Mouse (Mus musculus) cerebellum, postnatal 36 days (tissue): ENCODE data around the gene Fkbp15.

ENCODE experiments used
- DNase-seq, 2 experiments: peaks; one replicate each; pipeline ENCODE4 v3.0.0; 2021 to 2022; ENCODE audit warnings: mixed read lengths in 2 of 2

The Fkbp15 gene

GRCm38 (mm10) chr4:62372410-62372809 lies 12.1 kb upstream of the Fkbp15 start:
- no peak for DNase-seq

DNA sequence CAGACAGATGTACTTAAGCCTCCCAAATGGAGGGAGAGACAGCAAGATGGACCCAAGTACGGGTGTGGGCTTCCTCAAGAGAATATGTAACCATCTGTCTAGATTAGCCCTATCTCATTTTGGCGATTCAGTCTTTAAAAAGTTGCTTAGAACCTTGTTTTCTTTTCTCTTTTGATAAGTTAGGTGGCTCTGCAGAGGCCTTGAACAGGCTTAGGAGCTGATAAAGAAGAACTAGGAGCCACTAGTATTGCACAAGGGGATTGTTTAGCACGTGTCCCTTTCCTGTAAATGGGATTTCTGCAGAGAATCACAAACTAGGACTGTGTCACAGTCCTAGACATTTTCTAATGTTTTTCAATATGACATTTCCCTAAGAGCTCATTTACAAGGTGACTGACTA lies 8.7 kb upstream of the Fkbp15 start:
- no peak for DNase-seq

- no peak for DNase-seq
Observed at GRCm38 (mm10) chr4:62367586-62367985, 7.2 kb upstream of the Fkbp15 start.

DNA sequence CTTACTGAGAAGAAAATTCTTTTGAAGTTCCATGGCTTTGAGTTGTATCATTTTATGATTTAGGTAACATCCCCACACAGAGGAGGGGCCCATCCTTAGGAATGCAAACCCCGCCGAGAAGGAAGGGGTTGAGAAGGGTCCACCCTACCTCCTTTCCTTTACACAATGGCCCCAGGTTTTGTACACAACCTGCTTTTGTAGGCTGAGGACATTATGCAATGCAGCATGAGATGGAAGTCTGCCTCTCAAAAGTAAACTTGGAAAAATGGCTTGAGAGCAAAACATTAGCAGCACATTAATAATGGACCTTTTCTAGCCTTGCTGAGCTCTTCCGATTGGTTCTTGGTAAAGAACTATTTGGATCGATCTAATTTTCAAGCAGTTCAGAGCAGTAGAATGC lies 5.9 kb upstream of the Fkbp15 start:
- DNase-seq, result no peak

GRCm38 (mm10) chr4:62364299-62364698 lies 4.0 kb upstream of the Fkbp15 start:
- no peak for DNase-seq

DNA sequence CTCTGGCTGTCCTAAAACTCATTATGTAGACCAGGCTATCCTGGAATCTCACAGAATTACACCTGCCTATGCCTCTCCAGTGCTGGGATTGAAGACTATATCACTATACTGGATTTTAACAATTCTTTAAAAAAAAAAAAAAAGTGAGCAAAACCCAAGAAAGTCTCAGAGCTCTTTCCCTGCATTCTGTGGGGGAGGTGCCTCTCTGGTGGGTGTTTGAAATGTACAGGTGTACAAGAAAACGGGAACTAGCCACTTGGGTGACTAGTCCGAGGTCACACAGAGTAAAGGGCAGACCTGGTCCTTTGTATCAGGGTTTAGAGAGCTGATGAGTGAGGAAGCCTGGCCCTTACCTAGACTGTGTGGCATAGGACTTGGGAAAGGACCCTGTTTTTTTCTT lies 2.1 kb upstream of the Fkbp15 start:
- DNase-seq, result no peak

- no peak for DNase-seq
Observed at GRCm38 (mm10) chr4:62361997-62362396, 1.6 kb upstream of the Fkbp15 start.

GRCm38 (mm10) chr4:62361571-62361970 lies 1.2 kb upstream of the Fkbp15 start:
- no peak for DNase-seq

DNA sequence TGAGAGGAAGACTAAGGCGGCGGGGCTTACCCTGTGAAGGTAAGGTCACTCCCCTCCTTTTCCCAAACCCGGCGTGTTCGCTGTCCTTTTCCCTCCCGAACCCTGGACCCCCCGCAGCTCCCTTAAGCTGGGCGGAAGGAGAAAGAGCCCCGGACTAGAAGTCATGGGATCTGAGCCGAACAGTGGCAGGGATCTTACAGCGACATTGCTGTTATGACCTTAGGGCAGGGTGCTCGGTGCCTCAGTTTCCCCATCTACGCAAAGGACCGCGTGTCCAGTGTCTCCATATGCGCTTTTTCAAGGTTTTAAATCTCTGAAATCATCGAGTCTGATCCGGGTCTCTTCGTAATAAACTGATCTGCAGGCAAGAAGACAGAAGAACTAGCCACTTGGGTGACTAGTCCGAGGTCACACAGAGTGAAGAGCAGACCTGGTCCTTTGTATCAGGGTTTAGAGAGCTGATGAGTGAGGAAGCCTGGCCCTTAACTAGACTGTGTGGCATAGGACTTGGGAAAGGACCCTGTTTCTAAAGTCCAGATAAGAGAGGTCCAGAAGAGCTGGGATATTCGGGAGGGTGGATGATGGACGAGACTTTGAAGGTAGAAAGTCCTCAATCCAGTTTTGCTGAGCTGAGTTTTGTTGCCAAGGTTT lies 582 bp upstream of the Fkbp15 start:
- no peak for DNase-seq

DNA sequence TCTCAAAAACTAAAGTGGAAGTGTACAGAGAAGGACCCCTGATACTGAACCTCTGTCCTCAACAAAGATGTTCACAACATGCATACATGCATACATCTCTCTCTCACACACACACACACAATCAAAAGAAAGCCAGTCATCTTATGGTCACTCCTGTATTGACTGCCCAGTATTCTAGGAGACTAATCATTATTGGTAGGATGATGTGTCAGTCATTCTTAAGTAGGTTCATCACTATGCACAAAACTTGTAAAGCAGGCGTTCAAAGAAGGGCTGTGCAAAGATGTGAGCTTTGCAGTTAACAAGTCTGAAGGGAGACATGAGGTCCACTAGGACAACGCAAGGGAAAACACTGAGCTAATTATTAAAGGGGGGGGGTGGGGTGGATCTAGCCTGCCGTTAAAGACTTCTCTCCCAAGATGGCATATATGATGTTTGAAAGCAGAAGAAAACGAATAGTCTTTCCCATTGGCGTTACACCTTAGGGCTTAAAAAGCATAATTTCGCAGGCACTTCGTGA lies 1.0 kb downstream of the Fkbp15 start:
- no peak for DNase-seq

DNA sequence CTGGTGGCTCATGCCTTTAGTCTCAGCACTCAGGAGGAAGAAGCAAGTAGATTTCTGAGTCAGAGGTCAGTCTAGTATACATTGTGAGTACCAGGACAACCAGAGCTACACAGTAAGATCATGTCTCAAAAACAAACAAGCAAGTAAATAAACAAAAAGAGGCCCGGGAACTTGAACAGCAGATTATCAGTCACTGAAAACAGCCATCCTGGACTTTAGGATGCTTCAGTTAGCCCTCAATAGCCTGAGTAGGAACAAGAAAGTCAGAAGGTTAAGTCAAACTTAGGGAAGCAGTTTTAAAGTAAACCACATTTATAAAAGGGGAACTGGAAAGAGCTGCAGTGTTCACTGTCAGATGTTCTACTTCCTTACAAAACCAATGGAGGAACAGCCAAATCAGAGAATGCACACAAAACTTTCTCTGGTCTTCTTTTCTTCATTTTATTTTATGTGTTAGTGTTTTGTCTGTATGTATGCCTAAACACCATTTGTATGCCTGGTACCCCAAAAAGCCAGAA lies 2.7 kb downstream of the Fkbp15 start:
- no peak for DNase-seq

- no peak for DNase-seq
Observed at GRCm38 (mm10) chr4:62349371-62349770, 11.0 kb downstream of the Fkbp15 start.

GRCm38 (mm10) chr4:62348329-62348705 lies 12.0 kb downstream of the Fkbp15 start:
- no peak for DNase-seq

DNA sequence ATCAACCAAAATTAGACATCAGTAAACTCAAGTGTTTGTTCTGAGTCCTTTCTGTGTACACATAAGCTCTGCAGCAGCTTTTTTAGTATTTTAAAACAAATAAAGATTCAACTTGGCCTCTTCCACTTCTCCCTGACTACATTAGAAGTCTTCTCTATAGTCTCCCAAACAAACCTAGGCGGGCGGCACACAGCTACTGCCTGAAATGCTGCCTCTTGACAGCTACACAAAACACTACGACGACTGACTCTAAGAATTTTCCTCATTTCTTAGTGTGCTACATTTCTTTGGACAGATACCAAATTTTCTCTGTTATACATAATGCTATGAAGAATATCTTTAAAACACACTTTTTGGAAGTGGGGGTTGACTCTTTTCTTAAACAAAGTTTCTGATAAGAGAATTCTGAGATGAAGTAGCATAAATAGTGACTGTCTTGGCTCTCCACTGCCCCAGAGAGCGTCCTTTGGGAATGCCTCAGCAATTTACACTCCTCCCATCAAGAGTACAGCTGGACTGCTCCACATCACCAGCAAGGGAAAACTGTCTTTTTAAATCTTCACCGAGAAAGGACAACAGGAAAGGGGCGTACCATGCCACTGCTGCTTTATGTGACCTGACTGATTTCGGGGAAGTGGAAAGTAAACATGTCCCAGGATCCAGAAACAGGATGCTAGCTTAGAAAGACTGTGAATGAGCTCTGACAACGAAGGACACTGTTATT lies 12.6 kb downstream of the Fkbp15 start:
- DNase-seq, result no peak

DNA sequence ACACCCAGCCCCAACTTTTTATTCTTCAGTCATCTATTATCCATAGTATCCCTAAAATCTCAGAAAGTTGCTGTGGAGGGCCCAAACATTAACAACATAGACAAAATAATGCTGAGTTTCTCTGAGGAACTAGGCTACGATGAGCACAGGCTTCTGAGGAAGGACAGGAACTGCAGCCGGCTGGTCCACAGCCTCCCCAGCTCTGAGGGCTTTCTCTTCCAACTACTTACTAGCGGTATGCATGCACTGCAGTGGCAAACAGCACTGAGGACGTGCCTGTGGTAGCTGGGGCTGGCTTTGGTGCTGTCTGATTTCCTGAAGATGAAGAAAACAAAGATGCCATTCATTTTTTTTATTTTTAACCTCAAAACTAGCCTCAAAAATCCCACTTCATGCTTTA lies 14.5 kb downstream of the Fkbp15 start:
- no peak for DNase-seq

DNA sequence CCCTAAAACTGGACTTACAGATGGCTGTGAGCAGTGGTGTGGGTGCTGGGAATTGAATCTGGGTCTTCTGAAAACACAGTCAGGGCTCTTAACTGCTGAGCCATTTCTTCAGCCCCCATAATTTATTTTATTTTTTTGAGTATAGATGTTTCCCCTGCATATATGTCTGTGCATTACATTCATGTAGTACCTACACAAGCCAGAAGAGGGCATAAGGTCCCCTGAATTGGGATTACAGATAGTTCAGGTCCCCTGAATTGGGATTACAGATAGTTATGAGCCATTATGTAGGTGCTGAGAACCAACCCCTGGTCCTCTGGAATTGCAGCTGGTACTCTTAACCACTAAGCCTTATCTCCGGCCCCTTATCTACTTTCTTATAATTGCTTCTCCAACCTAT lies 16.3 kb downstream of the Fkbp15 start:
- no peak for DNase-seq

DNA sequence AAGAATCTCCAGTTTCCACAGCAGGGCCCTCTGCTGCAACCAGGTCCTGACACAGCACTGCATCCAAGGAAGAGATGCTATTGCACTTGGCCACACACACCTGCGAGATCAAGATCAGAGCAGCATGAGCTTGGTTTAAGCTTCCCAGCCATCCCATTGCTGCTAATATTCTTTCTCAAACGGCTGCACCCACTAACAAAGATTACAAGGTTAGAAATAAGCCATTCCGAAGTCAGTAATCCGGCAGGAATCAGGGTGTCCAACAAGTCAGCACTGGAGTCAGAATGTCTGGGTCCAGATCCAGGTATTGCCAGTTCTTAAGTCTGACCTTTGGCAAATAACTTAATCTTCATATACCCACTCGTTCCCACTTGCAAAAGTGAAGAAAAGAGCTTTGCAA lies 21.8 kb downstream of the Fkbp15 start:
- DNase-seq, result no peak

- no peak for DNase-seq
Observed at GRCm38 (mm10) chr4:62331977-62332376, 28.4 kb downstream of the Fkbp15 start.

GRCm38 (mm10) chr4:62328941-62329660 lies 31.2 kb downstream of the Fkbp15 start:
- no peak for DNase-seq

DNA sequence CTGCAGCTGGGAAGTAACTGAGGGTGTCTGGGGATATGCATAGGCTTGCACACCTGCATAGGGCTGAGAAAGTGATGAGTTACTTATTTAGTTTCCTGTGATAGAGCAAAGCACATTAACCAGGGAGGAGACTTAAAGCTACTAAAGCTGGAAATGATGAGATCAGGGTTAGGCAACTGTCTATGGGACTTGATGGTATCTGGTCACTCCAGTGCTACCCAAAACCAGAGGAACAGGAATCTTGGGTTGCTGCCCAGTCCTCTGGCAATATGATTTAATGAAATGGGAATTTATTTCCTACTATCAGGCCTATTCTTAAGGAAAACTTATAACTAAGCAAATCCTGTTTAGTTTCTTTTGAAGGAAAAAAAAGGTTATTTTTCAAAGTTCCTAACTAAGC lies 34.2 kb downstream of the Fkbp15 start:
- DNase-seq, result no peak

GRCm38 (mm10) chr4:62322684-62323083 lies 37.7 kb downstream of the Fkbp15 start:
- no peak for DNase-seq

- DNase-seq, result no peak
Observed at GRCm38 (mm10) chr4:62318294-62318693, 42.1 kb downstream of the Fkbp15 start.

GRCm38 (mm10) chr4:62316456-62316855 lies 43.9 kb downstream of the Fkbp15 start:
- no peak for DNase-seq

- DNase-seq, result no peak
Observed at GRCm38 (mm10) chr4:62314516-62314915, 45.8 kb downstream of the Fkbp15 start.
